8 mouse cellular contexts compared by ENCODE assay signal in genomic region chr13:81632720-81633415, GRCm38 (mm10). TPM values are rescaled to one million over a fixed set of nuclear protein-coding genes. Genes with fewer than 3 reads are reported as not detected.
DNase-seq lines count a peak whose midpoint lies in the region; ATAC-seq and TF ChIP-seq lines count a peak whose summit lies in the region.

Adgrv1 (minus strand) TSS chr13:81633154.

- H3K27me3 ChIP-seq in Patski, result peaks cover 31% of the 10 kb centered on the region
- H3K27me3 ChIP-seq in hindbrain, embryonic 14.5 days (ENCODE audit: control insufficient read depth, insufficient read depth, low read length), result no peaks in the 10 kb centered on the region

- ATAC-seq in Patski, result peak; percentile 26
- ATAC-seq in hindbrain, embryonic 14.5 days (ENCODE audit: low FRiP score), result peak; percentile 97

- H3K9ac ChIP-seq in hindbrain, embryonic 14.5 days, result peak within 1 kb of the TSS; percentile 57

- no peaks in the 10 kb centered on the region for H3K9me3 ChIP-seq in hindbrain, embryonic 14.5 days (ENCODE audit: control insufficient read depth, low read length)

- no peaks in the 10 kb centered on the region for H3K36me3 ChIP-seq in hindbrain, embryonic 14.5 days (replicated peaks; ENCODE audit: control insufficient read depth, insufficient read depth)

- CTCF ChIA-PET in Patski (lab: Charles Lee), result no interaction called here

- POLR2A ChIA-PET in Patski (lab: Charles Lee), result interaction anchor here (0.6 kb wide), 1 partner anchor 97 kb away, joined by 3 read pairs; no protein-coding TSS in a partner anchor

- no peak for DNase-seq in Patski (ENCODE audit: low read depth, low spot score)
- peak; percentile 91 to 96 for DNase-seq in cerebellum, postnatal 10 days
- DNase-seq in frontal cortex, adult 2 months (ENCODE audit: extremely low spot score in 1 of 2, low spot score in 1 of 2), result peak; percentile 18 to 53
- DNase-seq in hindbrain, embryonic 14.5 days (ENCODE audit: low spot score), result peak; percentile 80
- peak; percentile 20 to 34 for DNase-seq in left cerebral cortex, adult 18-20 months (ENCODE audit: low spot score in 2 of 2)
- DNase-seq in lung, postnatal 14 days, result peak; percentile 32
- DNase-seq in retina, postnatal 1 day, result peak; percentile 99
- DNase-seq in thymus, postnatal 10 days (ENCODE audit: low spot score in 2 of 2), result no peak

- peak within 1 kb of the TSS; percentile 87 for H3K4me2 ChIP-seq in hindbrain, embryonic 14.5 days (replicated peaks)

- in situ Hi-C loops in Patski (cut with MboI; ENCODE audit: low pct_unique_long_range_greater_than_20kb), result loop anchor here (25.0 kb wide), 1 partner anchor 771 kb away; no protein-coding TSS in a partner anchor

- no peak for TF ChIP-seq CTCF in Patski (IDR thresholded peaks at IDR 0.05)

- no peaks in the 10 kb centered on the region; the same call in 1 of the 2 replicates for H3K4me1 ChIP-seq in hindbrain, embryonic 14.5 days (replicated peaks; ENCODE audit: control insufficient read depth, insufficient read depth, low read length)

- WGBS in hindbrain, embryonic 14.5 days, result under 1% methylated on average over 40 of the region's 42 CpGs

- H3K27ac ChIP-seq in hindbrain, embryonic 14.5 days, result no peak within 1 kb of the TSS

- peak within 1 kb of the TSS; percentile 50 for H3K4me3 ChIP-seq in hindbrain, embryonic 14.5 days (replicated peaks; ENCODE audit: low read length)

RNA-seq across cellular contexts. Expression of gene Adgrv1, which starts in this region (rescaled TPM):
- polyA plus RNA-seq in Patski (2021), result 0.37 TPM
- 1.7 and 2.0 TPM in 2 replicates for polyA plus RNA-seq in frontal cortex, adult 2 months (2012; rRNA removed)
- 9.8 and 13.2 TPM in 2 replicates for polyA plus RNA-seq in hindbrain, embryonic 14.5 days (2014; fragmentation: Nextera tagmentation; extraction: Ambion mirVana)
- total RNA-seq in left cerebral cortex, adult 18-20 months (2021), result 1 to 10 TPM in 1 of 2 experiments, under 1 TPM in 1; 0.81 to 1.4 TPM

Comparison
In these comparisons a context has a peak if more than half of its experiments do, and no peak if none do; other contexts are left out.
1. Peak in ATAC-seq in Patski; RNA of the gene not detected or under 1 TPM.
2. DNase-seq: peak in cerebellum, postnatal 10 days (2 of 2), frontal cortex, adult 2 months (2 of 2), hindbrain, embryonic 14.5 days (single experiment), left cerebral cortex, adult 18-20 months (2 of 2), lung, postnatal 14 days (single experiment) and retina, postnatal 1 day (single experiment); none in Patski (single experiment) and thymus, postnatal 10 days (0 of 2).